Mouse (Mus musculus) megakaryocyte, embryonic 14.5 days (primary cell): ENCODE measurements around the gene Acvr2b.

ENCODE experiments used
- FLI1 ChIP-seq: IDR thresholded peaks from 2 replicates; pipeline ENCODE4 v1.6.1; 2012; ENCODE audit warnings: low read length, inconsistent platforms, mixed read lengths
- GATA1 ChIP-seq: IDR thresholded peaks from 3 replicates; pipeline ENCODE4 v1.6.1; 2012; ENCODE audit warnings: mixed read lengths, low read length, inconsistent platforms, borderline replicate concordance

DNA sequence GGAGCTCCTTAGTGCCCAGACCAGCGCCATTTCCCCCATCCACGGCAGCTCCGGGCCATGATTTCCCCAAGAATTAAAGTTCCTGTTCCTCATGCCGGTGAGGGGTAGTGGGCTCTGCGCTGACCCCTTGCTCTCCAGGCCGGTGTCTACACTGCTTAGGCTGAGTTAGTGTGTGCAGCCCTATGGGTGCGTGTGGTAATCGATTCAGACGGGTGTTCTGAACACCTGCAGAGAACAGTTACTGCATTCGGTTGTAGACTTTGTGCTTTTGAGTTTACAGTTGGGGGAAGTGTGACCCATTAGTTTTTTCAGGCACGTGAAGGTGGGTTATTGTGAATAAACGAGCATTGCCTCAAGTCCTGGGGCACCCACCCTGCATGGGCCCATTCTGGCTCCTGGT, 36.1 kb downstream of the Acvr2b start:
- TF ChIP-seq GATA1 (no peak), FLI1 (no peak)
